Mouse (Mus musculus): ENCODE results near the gene Pafah1b1. TPM values are rescaled to one million over a fixed set of nuclear protein-coding genes. Genes with fewer than 3 reads are reported as not detected.

Gene Pafah1b1
- total RNA-seq, 2 experiments from 2014 or later: 96.6 to 101 TPM

- DNase-seq: no peak
- intact Hi-C loops (cut with DNase I; ENCODE audit: low total_unique reads): no loop called here
Observed at GRCm38 (mm10) chr11:74666776-74667581, 57.5 kb downstream of the Pafah1b1 start.

- intact Hi-C loops (cut with DNase I; ENCODE audit: low total_unique reads): no loop called here
- no peak for DNase-seq
Observed at GRCm38 (mm10) chr11:74666284-74666652, 58.2 kb downstream of the Pafah1b1 start.

- DNase-seq: no peak
- intact Hi-C loops (cut with DNase I; ENCODE audit: low total_unique reads): no loop called here
Observed at GRCm38 (mm10) chr11:74665631-74666283, 58.7 kb downstream of the Pafah1b1 start.

GRCm38 (mm10) chr11:74664906-74665305 lies 59.6 kb downstream of the Pafah1b1 start:
- DNase-seq: no peak
- intact Hi-C loops (cut with DNase I; ENCODE audit: low total_unique reads): no loop called here

GRCm38 (mm10) chr11:74664279-74664678 lies 60.2 kb downstream of the Pafah1b1 start:
- intact Hi-C loops (cut with DNase I; ENCODE audit: low total_unique reads): no loop called here

GRCm38 (mm10) chr11:74662221-74662620 lies 62.2 kb downstream of the Pafah1b1 start:
- intact Hi-C loops (cut with DNase I; ENCODE audit: low total_unique reads): no loop called here
- no peak for DNase-seq

More at GRCm38 (mm10) chr11:74664279-74664678, 60.2 kb downstream of the Pafah1b1 start:
- DNase-seq: no peak

GRCm38 (mm10) chr11:74661641-74662040 lies 62.8 kb downstream of the Pafah1b1 start:
- no peak for DNase-seq
- intact Hi-C loops (cut with DNase I; ENCODE audit: low total_unique reads): no loop called here

- DNase-seq: no peak
- intact Hi-C loops (cut with DNase I; ENCODE audit: low total_unique reads): no loop called here
Observed at GRCm38 (mm10) chr11:74660336-74660735, 64.1 kb downstream of the Pafah1b1 start.

GRCm38 (mm10) chr11:74655941-74656340 lies 68.5 kb downstream of the Pafah1b1 start:
- no peak for DNase-seq
- intact Hi-C loops (cut with DNase I; ENCODE audit: low total_unique reads): no loop called here

- intact Hi-C loops (cut with DNase I; ENCODE audit: low total_unique reads): no loop called here
- DNase-seq: peak; percentile 46
Observed at GRCm38 (mm10) chr11:74653385-74653784, 71.1 kb downstream of the Pafah1b1 start.

GRCm38 (mm10) chr11:74652791-74653191 lies 71.7 kb downstream of the Pafah1b1 start:
- intact Hi-C loops (cut with DNase I; ENCODE audit: low total_unique reads): no loop called here
- peak; percentile 27 for DNase-seq

- no peak for DNase-seq
- intact Hi-C loops (cut with DNase I; ENCODE audit: low total_unique reads): no loop called here
Observed at GRCm38 (mm10) chr11:74650576-74651100, 73.8 kb downstream of the Pafah1b1 start.

GRCm38 (mm10) chr11:74649647-74650551 lies 74.6 kb downstream of the Pafah1b1 start:
- intact Hi-C loops (cut with DNase I; ENCODE audit: low total_unique reads): no loop called here
- peak; percentile 28 for DNase-seq

GRCm38 (mm10) chr11:74649095-74649646 lies 75.3 kb downstream of the Pafah1b1 start, which contains the start of gene Cluh:
TSS of gene Cluh (plus strand) at chr11:74649495.
- peak; percentile 99 for DNase-seq
- intact Hi-C loops (cut with DNase I; ENCODE audit: low total_unique reads): no loop called here

GRCm38 (mm10) chr11:74648676-74649075 lies 75.8 kb downstream of the Pafah1b1 start:
- DNase-seq: no peak
- intact Hi-C loops (cut with DNase I; ENCODE audit: low total_unique reads): no loop called here

- DNase-seq: no peak
- intact Hi-C loops (cut with DNase I; ENCODE audit: low total_unique reads): no loop called here
Observed at GRCm38 (mm10) chr11:74647966-74648365, 76.5 kb downstream of the Pafah1b1 start.

- intact Hi-C loops (cut with DNase I; ENCODE audit: low total_unique reads): loop anchor here (5.0 to 10.0 kb wide), 2 partner anchors 168 to 205 kb away; no protein-coding TSS in a partner anchor
- no peak for DNase-seq
Observed at GRCm38 (mm10) chr11:74639628-74640027, 84.8 kb downstream of the Pafah1b1 start.

GRCm38 (mm10) chr11:74638791-74639411 lies 85.6 kb downstream of the Pafah1b1 start:
- intact Hi-C loops (cut with DNase I; ENCODE audit: low total_unique reads): loop anchor here (5.0 to 10.0 kb wide), 2 partner anchors 168 to 206 kb away; no protein-coding TSS in a partner anchor
- DNase-seq: no peak

All from gastrocnemius, postnatal 14 days (tissue).